Mouse (Mus musculus) bone marrow macrophage, adult 2 months (primary cell): ENCODE data around the gene Notch2.

Experiments
- CTCF ChIP-seq: IDR thresholded peaks from 2 replicates; pipeline ENCODE4 v1.5.1; 2012; ENCODE audit warnings: low read depth, mild to moderate bottlenecking, low read length, moderate library complexity
- POLR2A ChIP-seq: IDR thresholded peaks from 2 replicates; pipeline ENCODE4 v1.6.1; 2012; ENCODE audit warnings: mild to moderate bottlenecking, low read depth, low read length, borderline replicate concordance

GRCm38 (mm10) chr3:98042301-98042700 is 29.0 kb downstream of the Notch2 start:
- no peak for TF ChIP-seq POLR2A
- TF ChIP-seq CTCF = no peak
